Mouse (Mus musculus) erythroblast, adult 5-6 weeks (primary cell): ENCODE measurements around the gene Tmprss11f. TPM values are rescaled to one million over a fixed set of nuclear protein-coding genes. Genes with fewer than 3 reads are reported as not detected.

Source experiments
- total RNA-seq, 2 experiments: library from RNA; stranded (forward) in 1 of 2; stranded (reverse) in 1 of 2; fragments of 150-400 nt in 1 of 2; fragments of 200-764, 138-1000 nt in 1 of 2; gene quantifications; 2 replicates each; pipeline versions ENCODE4 v1.2.3 to v1.2.4; 2015 to 2017; ENCODE audit warnings: low replicate concordance in 2 of 2

Tmprss11f gene
- total RNA-seq, 2 experiments from 2014 or later, result not detected

Other genes starting within 250 kb of the Tmprss11f start
- not detected in 2 replicates for gene Tmprss11a, start 163.4 kb downstream of the Tmprss11f start, total RNA-seq (2015; ENCODE audit: low replicate concordance)
- not detected in 2 replicates for gene Tmprss11a, start 163.4 kb downstream of the Tmprss11f start, total RNA-seq (2017; ENCODE audit: low replicate concordance)
- gene Tmprss11g, start 113.8 kb downstream of the Tmprss11f start, total RNA-seq (2015; ENCODE audit: low replicate concordance), result not detected in 2 replicates
- gene Tmprss11g, start 113.8 kb downstream of the Tmprss11f start, total RNA-seq (2017; ENCODE audit: low replicate concordance), result not detected in 2 replicates
- not detected in 2 replicates for gene Tmprss11b, start 43.9 kb upstream of the Tmprss11f start, total RNA-seq (2015; ENCODE audit: low replicate concordance)
- gene Tmprss11b, start 43.9 kb upstream of the Tmprss11f start, total RNA-seq (2017; ENCODE audit: low replicate concordance), result not detected in 2 replicates
- gene Tmprss11e, start 113.4 kb upstream of the Tmprss11f start, total RNA-seq (2015; ENCODE audit: low replicate concordance), result not detected in 2 replicates
- gene Tmprss11e, start 113.4 kb upstream of the Tmprss11f start, total RNA-seq (2017; ENCODE audit: low replicate concordance), result not detected in 2 replicates
- gene Ythdc1, start 171.8 kb upstream of the Tmprss11f start, total RNA-seq (2015; ENCODE audit: low replicate concordance), result 217 and 251 TPM in 2 replicates
- 259 and 264 TPM in 2 replicates for gene Ythdc1, start 171.8 kb upstream of the Tmprss11f start, total RNA-seq (2017; ENCODE audit: low replicate concordance)